Mouse (Mus musculus): ENCODE results near the gene Ifit1bl2. TPM values are rescaled to one million over a fixed set of nuclear protein-coding genes. Genes with fewer than 3 reads are reported as not detected.

Gene Ifit1bl2
- polyA plus RNA-seq, 1 experiment = 0.51 TPM

DNA sequence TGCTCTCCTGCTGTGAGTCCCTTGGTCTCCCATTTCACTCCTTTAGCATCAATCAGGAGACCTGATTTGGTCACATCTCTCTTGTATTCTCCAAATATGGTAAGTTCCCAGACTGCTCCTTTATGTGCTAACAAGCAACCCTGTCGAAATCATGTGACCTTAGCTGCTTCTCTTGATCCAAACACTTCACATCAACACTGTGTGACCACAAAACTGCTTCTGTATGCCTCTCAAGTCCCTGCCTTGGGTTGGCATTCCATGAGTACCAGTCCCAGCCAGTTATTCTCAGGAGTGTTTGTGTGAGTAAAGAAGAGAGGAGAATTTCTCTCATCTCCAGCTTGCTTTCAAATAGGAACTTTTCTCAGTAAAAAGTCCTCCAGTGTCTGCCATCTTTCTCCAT, 63.4 kb downstream of the Ifit1bl2 start:
- no peak for TF ChIP-seq CTCF (IDR thresholded peaks at IDR 0.05; ENCODE audit: borderline replicate concordance, insufficient read depth, low read length)
- TF ChIP-seq POLR2A (IDR thresholded peaks at IDR 0.05; ENCODE audit: low read depth, low read length) = no peak
- Histone ChIP-seq H3K4me1 (ENCODE audit: control insufficient read depth, insufficient read depth, low read length) (peaks cover 2% of the 10 kb centered on the region; the same call in 1 of the 2 replicates), H3K27ac (ENCODE audit: insufficient read depth, low read length) (no peak overlapping the region), H3K4me3 (ENCODE audit: insufficient read depth, low read length) (no peak overlapping the region)

DNA sequence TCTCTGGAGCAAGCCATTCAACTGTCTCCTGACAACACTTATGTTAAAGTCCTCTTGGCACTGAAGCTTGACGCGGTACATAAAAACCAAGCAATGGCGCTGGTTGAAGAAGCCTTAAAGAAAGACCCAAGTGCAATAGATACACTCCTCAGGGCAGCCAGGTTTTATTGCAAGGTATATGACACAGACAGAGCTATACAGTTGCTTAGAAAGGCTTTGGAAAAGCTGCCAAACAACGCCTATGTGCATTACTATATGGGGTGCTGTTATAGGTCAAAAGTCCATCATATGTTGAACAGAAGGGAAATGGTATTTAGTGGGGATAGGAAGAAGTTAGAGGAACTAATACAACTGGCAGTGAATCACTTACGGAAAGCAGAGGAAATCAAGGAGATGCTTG, 66.9 kb downstream of the Ifit1bl2 start:
- Histone ChIP-seq H3K4me3 (ENCODE audit: insufficient read depth, low read length) (no peak overlapping the region), H3K4me1 (ENCODE audit: control insufficient read depth, insufficient read depth, low read length) (peaks cover 4% of the 10 kb centered on the region), H3K27ac (ENCODE audit: insufficient read depth, low read length) (no peak overlapping the region)
- no peak for TF ChIP-seq POLR2A (IDR thresholded peaks at IDR 0.05; ENCODE audit: low read depth, low read length)
- TF ChIP-seq CTCF (IDR thresholded peaks at IDR 0.05; ENCODE audit: borderline replicate concordance, insufficient read depth, low read length) = no peak

DNA sequence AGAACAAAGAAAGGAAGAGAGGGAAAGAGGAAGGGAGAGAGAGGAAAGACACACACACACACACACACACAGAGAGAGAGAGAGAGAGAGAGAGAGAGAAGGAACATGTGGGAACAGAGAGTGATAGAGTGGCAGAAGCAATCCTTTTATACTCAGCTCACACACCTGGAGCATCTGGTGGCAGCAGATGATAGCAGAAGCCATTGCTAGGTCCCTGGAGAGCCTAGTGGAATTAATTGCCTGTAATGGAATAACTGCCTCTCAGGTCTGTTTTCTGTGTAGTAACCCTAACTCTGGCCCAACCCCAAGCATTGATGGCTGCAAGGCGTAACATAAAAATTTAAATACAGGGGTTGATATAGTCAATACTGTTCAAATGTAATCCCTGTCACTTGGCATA, 69.5 kb downstream of the Ifit1bl2 start:
- Histone ChIP-seq H3K4me3 (ENCODE audit: insufficient read depth, low read length) (no peak overlapping the region), H3K27ac (ENCODE audit: insufficient read depth, low read length) (no peak overlapping the region), H3K4me1 (ENCODE audit: control insufficient read depth, insufficient read depth, low read length) (peaks cover 4% of the 10 kb centered on the region)
- no peak for TF ChIP-seq POLR2A (IDR thresholded peaks at IDR 0.05; ENCODE audit: low read depth, low read length)
- no peak for TF ChIP-seq CTCF (IDR thresholded peaks at IDR 0.05; ENCODE audit: borderline replicate concordance, insufficient read depth, low read length)

DNA sequence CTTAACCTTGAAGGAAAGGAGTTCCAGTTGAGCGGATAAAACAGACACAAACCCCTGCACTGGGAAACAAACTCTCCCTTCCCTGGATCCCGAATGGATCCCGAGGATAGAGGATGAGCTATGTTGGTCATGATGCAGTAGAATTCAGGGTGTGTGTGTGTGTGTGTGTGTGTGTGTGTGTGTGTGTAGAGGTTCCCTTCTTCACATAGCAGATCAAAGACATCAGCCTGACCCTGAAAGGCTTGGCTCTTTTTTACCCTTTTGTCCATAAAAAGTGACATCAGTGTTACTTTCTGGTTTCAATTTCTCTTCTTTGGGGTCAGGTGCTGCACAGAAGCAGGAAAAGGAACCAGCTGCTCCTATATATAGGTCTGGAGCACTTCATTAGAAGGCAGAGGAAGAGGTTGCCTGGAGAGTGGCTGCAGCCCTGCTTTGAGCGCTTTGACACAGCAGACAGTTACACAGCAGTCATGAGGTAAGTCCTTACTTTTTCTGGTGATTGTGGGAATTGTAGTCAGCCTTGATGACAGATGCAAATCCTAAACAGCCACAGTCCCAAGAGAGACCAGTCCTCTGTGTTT, 70.6 kb downstream of the Ifit1bl2 start:
- no peak overlapping the region for H3K4me3 ChIP-seq (ENCODE audit: insufficient read depth, low read length)
- no peak overlapping the region for H3K27ac ChIP-seq (ENCODE audit: insufficient read depth, low read length)
- peaks cover 4% of the 10 kb centered on the region for H3K4me1 ChIP-seq (ENCODE audit: control insufficient read depth, insufficient read depth, low read length)
- TF ChIP-seq POLR2A (IDR thresholded peaks at IDR 0.05; ENCODE audit: low read depth, low read length) (no peak), CTCF (IDR thresholded peaks at IDR 0.05; ENCODE audit: borderline replicate concordance, insufficient read depth, low read length) (no peak)

DNA sequence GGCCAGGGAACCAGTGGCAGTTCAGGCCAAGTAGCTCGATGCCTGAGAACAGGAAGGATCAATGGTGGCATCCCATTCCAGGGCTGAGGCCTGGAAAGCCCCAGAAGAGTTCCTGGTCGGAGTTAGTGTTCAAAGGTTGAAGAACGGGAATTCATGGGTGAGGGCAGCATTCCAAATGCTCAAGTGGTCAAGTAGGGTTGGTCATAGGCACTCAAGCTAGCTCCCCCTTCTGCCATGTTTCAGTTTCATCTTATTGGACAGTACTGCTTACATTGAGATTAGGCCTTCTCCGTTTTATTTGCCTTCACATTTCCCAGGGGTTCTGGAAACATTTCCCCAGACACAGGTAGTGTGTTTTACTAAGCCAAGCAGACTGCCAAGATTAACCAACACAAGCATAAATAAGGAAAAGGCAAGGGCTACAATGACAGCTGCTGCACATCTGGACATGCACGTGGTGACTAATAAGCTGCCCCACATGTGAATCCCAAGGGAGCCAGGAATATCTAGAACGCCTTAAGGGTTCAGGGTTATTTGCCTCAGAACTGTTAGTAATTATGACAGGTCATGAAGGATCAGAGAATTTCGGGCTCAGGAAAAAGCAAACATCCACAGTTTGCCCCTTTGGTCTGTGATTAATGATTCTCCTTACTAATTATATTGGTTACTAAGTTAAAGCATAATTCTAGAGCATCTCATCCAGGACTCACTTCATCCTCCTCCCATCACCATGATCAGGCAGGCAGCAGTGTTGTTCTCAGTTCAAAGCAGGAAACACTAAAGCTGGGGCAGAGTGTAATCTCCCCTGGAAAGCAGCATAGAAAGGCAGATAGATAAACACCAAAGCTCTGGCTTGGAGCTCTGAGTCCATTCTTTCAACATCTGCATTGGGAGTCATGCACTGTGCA, 71.3 kb downstream of the Ifit1bl2 start:
- no peak overlapping the region for H3K4me3 ChIP-seq (ENCODE audit: insufficient read depth, low read length)
- TF ChIP-seq POLR2A (IDR thresholded peaks at IDR 0.05; ENCODE audit: low read depth, low read length) (no peak), CTCF (IDR thresholded peaks at IDR 0.05; ENCODE audit: borderline replicate concordance, insufficient read depth, low read length) (no peak)
- peaks cover 2% of the 10 kb centered on the region; the same call in 1 of the 2 replicates for H3K4me1 ChIP-seq (ENCODE audit: control insufficient read depth, insufficient read depth, low read length)
- no peak overlapping the region for H3K27ac ChIP-seq (ENCODE audit: insufficient read depth, low read length)

Other genes with a start within 250 kb of the Ifit1bl2 start
- 15.2 and 18.8 TPM in 2 replicates for gene Ch25h, start 165.6 kb downstream of the Ifit1bl2 start, polyA plus RNA-seq (2011; ENCODE audit: insufficient read length, low read depth, missing spikeins)
- gene Lipa, start 113.3 kb downstream of the Ifit1bl2 start, polyA plus RNA-seq (2011; ENCODE audit: insufficient read length, low read depth, missing spikeins) = 66.0 and 68.3 TPM in 2 replicates
- gene Ifit2, start 90.0 kb downstream of the Ifit1bl2 start, polyA plus RNA-seq (2011; ENCODE audit: insufficient read length, low read depth, missing spikeins) = 13.2 and 17.6 TPM in 2 replicates
- gene Ifit3, start 57.2 kb downstream of the Ifit1bl2 start, polyA plus RNA-seq (2011; ENCODE audit: insufficient read length, low read depth, missing spikeins) = 11.6 and 15.3 TPM in 2 replicates
- 0.40 and 0.48 TPM in 2 replicates for gene Ifit1bl1, start 38.8 kb downstream of the Ifit1bl2 start, polyA plus RNA-seq (2011; ENCODE audit: insufficient read length, low read depth, missing spikeins)
- gene Ifit3b, start 32.8 kb downstream of the Ifit1bl2 start, polyA plus RNA-seq (2011; ENCODE audit: insufficient read length, low read depth, missing spikeins) = 3.4 and 3.6 TPM in 2 replicates
- 13.3 and 15.6 TPM in 2 replicates for gene Ifit1, start 128 bp upstream of the Ifit1bl2 start, polyA plus RNA-seq (2011; ENCODE audit: insufficient read length, low read depth, missing spikeins)
- 3.8 and 3.9 TPM in 2 replicates for gene Slc16a12, start 106.5 kb upstream of the Ifit1bl2 start, polyA plus RNA-seq (2011; ENCODE audit: insufficient read length, low read depth, missing spikeins)
- 4.6 and 6.2 TPM in 2 replicates for gene Pank1, start 238.7 kb upstream of the Ifit1bl2 start, polyA plus RNA-seq (2011; ENCODE audit: insufficient read length, low read depth, missing spikeins)

Measured in embryonic fibroblast, embryonic 13.5 days (primary cell).